Mouse (Mus musculus): ENCODE measurements around the gene Arhgap45. TPM values are rescaled to one million over a fixed set of nuclear protein-coding genes. Genes with fewer than 3 reads are reported as not detected.
"Not testable (repeated sequence)": the region's sequence is repeated elsewhere in the genome, so short reads cannot be mapped to it uniquely, and the experiment has no call there.

Gene Arhgap45
- polyA plus RNA-seq, 1 experiment from 2014 or later = 4.7 TPM

- 92% methylated on average over 13 of the region's 13 CpGs for whole genome bisulfite sequencing
- Histone ChIP-seq H3K4me3 (no peak overlapping the region), H3K4me1 (no peaks in the 10 kb centered on the region), H3K27ac (no peak overlapping the region), H3K9ac (no peak overlapping the region), H3K9me3 (no peaks in the 10 kb centered on the region), H3K36me3 (no peaks in the 10 kb centered on the region), H3K27me3 (replicated peaks) (no peaks in the 10 kb centered on the region), H3K4me2 (replicated peaks) (no peak overlapping the region)
- no peak for ATAC-seq (ENCODE audit: low FRiP score, low read depth)
Measured at GRCm38 (mm10) chr10:80028521-80028846, 12.0 kb downstream of the Arhgap45 start.

- no peak overlapping the region for H3K4me3 ChIP-seq
- H3K27ac ChIP-seq = no peak overlapping the region
- H3K9me3 ChIP-seq = no peaks in the 10 kb centered on the region
- H3K4me1 ChIP-seq = no peaks in the 10 kb centered on the region
- H3K4me2 ChIP-seq (replicated peaks) = no peak overlapping the region
- peaks cover 9% of the 10 kb centered on the region for H3K36me3 ChIP-seq
- H3K9ac ChIP-seq = no peak overlapping the region
- H3K27me3 ChIP-seq (replicated peaks) = no peaks in the 10 kb centered on the region
- 80% methylated on average over 9 of the region's 9 CpGs for WGBS
- ATAC-seq (ENCODE audit: low FRiP score, low read depth) = no peak
Measured at GRCm38 (mm10) chr10:80030191-80030590, 13.7 kb downstream of the Arhgap45 start.

- no peak overlapping the region for H3K27ac ChIP-seq
- no peak overlapping the region for H3K9ac ChIP-seq
- ATAC-seq (ENCODE audit: low FRiP score, low read depth) = no peak
- H3K36me3 ChIP-seq = peaks cover 15% of the 10 kb centered on the region
- H3K9me3 ChIP-seq = no peaks in the 10 kb centered on the region
- no peak overlapping the region for H3K4me2 ChIP-seq (replicated peaks)
- 85% methylated on average over 17 of the region's 17 CpGs for WGBS
- no peaks in the 10 kb centered on the region for H3K4me1 ChIP-seq
- H3K4me3 ChIP-seq = no peak overlapping the region
- no peaks in the 10 kb centered on the region for H3K27me3 ChIP-seq (replicated peaks)
Measured at GRCm38 (mm10) chr10:80030736-80031135, 14.3 kb downstream of the Arhgap45 start.

GRCm38 (mm10) chr10:80032799-80033480 lies 16.5 kb downstream of the Arhgap45 start:
- Histone ChIP-seq H3K27me3 (replicated peaks) (no peaks in the 10 kb centered on the region), H3K4me3 (no peak overlapping the region), H3K4me2 (replicated peaks) (no peak overlapping the region), H3K27ac (no peak overlapping the region), H3K4me1 (peaks cover 3% of the 10 kb centered on the region; the same call in 1 of the 2 replicates), H3K9me3 (no peaks in the 10 kb centered on the region), H3K9ac (no peak overlapping the region), H3K36me3 (peaks cover 37% of the 10 kb centered on the region)
- 77% methylated on average over 5 of the region's 5 CpGs for WGBS
- ATAC-seq (ENCODE audit: low FRiP score, low read depth) = no peak

GRCm38 (mm10) chr10:80033511-80034391 lies 17.3 kb downstream of the Arhgap45 start:
- 42% methylated on average over 9 of the region's 9 CpGs for WGBS
- no peak overlapping the region for H3K27ac ChIP-seq

GRCm38 (mm10) chr10:80035148-80035547 lies 18.7 kb downstream of the Arhgap45 start:
- Histone ChIP-seq H3K9ac (no peak overlapping the region), H3K9me3 (no peaks in the 10 kb centered on the region), H3K4me2 (replicated peaks) (no peak overlapping the region), H3K27me3 (replicated peaks) (no peaks in the 10 kb centered on the region), H3K4me3 (no peak overlapping the region), H3K4me1 (peaks cover 15% of the 10 kb centered on the region), H3K36me3 (peaks cover 42% of the 10 kb centered on the region), H3K27ac (no peak overlapping the region)
- 82% methylated on average over 8 of the region's 8 CpGs for WGBS
- ATAC-seq (ENCODE audit: low FRiP score, low read depth) = no peak

More at GRCm38 (mm10) chr10:80033511-80034391, 17.3 kb downstream of the Arhgap45 start:
- Histone ChIP-seq H3K4me1 (peaks cover 11% of the 10 kb centered on the region), H3K36me3 (peaks cover 42% of the 10 kb centered on the region), H3K4me2 (replicated peaks) (no peak overlapping the region), H3K9ac (no peak overlapping the region), H3K9me3 (no peaks in the 10 kb centered on the region), H3K27me3 (replicated peaks) (no peaks in the 10 kb centered on the region), H3K4me3 (no peak overlapping the region)
- ATAC-seq (ENCODE audit: low FRiP score, low read depth) = no peak

- whole genome bisulfite sequencing = 91% methylated on average over 5 of the region's 5 CpGs
- Histone ChIP-seq H3K9me3 (no peaks in the 10 kb centered on the region), H3K4me3 (no peak overlapping the region), H3K27ac (no peak overlapping the region), H3K36me3 (peaks cover 42% of the 10 kb centered on the region), H3K4me2 (replicated peaks) (no peak overlapping the region), H3K9ac (no peak overlapping the region), H3K27me3 (replicated peaks) (no peaks in the 10 kb centered on the region), H3K4me1 (peaks cover 15% of the 10 kb centered on the region)
- ATAC-seq (ENCODE audit: low FRiP score, low read depth) = no peak
Measured at GRCm38 (mm10) chr10:80035686-80036085, 19.2 kb downstream of the Arhgap45 start.

- Histone ChIP-seq H3K9me3 (no peaks in the 10 kb centered on the region), H3K27ac (no peak overlapping the region), H3K4me2 (replicated peaks) (no peak overlapping the region), H3K4me1 (peaks cover 15% of the 10 kb centered on the region), H3K9ac (no peak overlapping the region), H3K4me3 (no peak overlapping the region), H3K36me3 (peaks cover 42% of the 10 kb centered on the region), H3K27me3 (replicated peaks) (no peaks in the 10 kb centered on the region)
- WGBS = 96% methylated on average over 13 of the region's 13 CpGs
- ATAC-seq (ENCODE audit: low FRiP score, low read depth) = no peak
Measured at GRCm38 (mm10) chr10:80036832-80037231, 20.4 kb downstream of the Arhgap45 start.

- peaks cover 38% of the 10 kb centered on the region for H3K36me3 ChIP-seq
- H3K27ac ChIP-seq = no peak within 1 kb of the TSS
- under 1% methylated on average over 40 of the region's 40 CpGs for WGBS
- peak within 1 kb of the TSS; percentile 80 for H3K9ac ChIP-seq
- peak; percentile 96 for ATAC-seq (ENCODE audit: low FRiP score, low read depth)
- H3K4me3 ChIP-seq = peak within 1 kb of the TSS; percentile 86
- peaks cover 15% of the 10 kb centered on the region for H3K4me1 ChIP-seq
- no peaks in the 10 kb centered on the region for H3K27me3 ChIP-seq (replicated peaks)
- H3K9me3 ChIP-seq = no peaks in the 10 kb centered on the region
- peak within 1 kb of the TSS; percentile 86 for H3K4me2 ChIP-seq (replicated peaks)
Measured at GRCm38 (mm10) chr10:80039559-80039979, 23.1 kb downstream of the Arhgap45 start, which contains the start of gene Polr2e. Gene Polr2e, minus strand, starts transcription at chr10:80039795.

GRCm38 (mm10) chr10:80041409-80042060 lies 25.1 kb downstream of the Arhgap45 start:
- H3K9me3 ChIP-seq; H3K4me3 ChIP-seq; H3K9ac ChIP-seq; ATAC-seq (ENCODE audit: low FRiP score, low read depth); H3K27me3 ChIP-seq (replicated peaks); H3K27ac ChIP-seq; H3K4me2 ChIP-seq (replicated peaks): not testable (repeated sequence)
- H3K36me3 ChIP-seq = peaks cover 19% of the 10 kb centered on the region
- peaks cover 15% of the 10 kb centered on the region for H3K4me1 ChIP-seq
- 91% methylated on average over 8 of the region's 8 CpGs for WGBS

- no peak overlapping the region for H3K4me2 ChIP-seq (replicated peaks)
- H3K27me3 ChIP-seq (replicated peaks) = no peaks in the 10 kb centered on the region
- 22% methylated on average over 4 of the region's 4 CpGs for WGBS
- no peaks in the 10 kb centered on the region for H3K9me3 ChIP-seq
- H3K27ac ChIP-seq = no peak overlapping the region
- H3K4me1 ChIP-seq = peaks cover 13% of the 10 kb centered on the region
- no peaks in the 10 kb centered on the region for H3K36me3 ChIP-seq
- peak overlapping the region; percentile 10; the same call in 1 of the 2 replicates for H3K9ac ChIP-seq
- ATAC-seq (ENCODE audit: low FRiP score, low read depth) = no peak
- H3K4me3 ChIP-seq = no peak overlapping the region
Measured at GRCm38 (mm10) chr10:80044087-80044486, 27.6 kb downstream of the Arhgap45 start.

GRCm38 (mm10) chr10:80045364-80045763 lies 28.9 kb downstream of the Arhgap45 start:
- WGBS = 69% methylated on average over 4 of the region's 4 CpGs
- H3K4me2 ChIP-seq (replicated peaks); H3K9ac ChIP-seq; ATAC-seq (ENCODE audit: low FRiP score, low read depth); H3K9me3 ChIP-seq; H3K27ac ChIP-seq; H3K4me3 ChIP-seq; H3K36me3 ChIP-seq; H3K27me3 ChIP-seq (replicated peaks): not testable (repeated sequence)
- peaks cover 12% of the 10 kb centered on the region for H3K4me1 ChIP-seq
